Mouse (Mus musculus) limb, embryonic 14.5 days (tissue): ENCODE measurements at regions not wholly inside any gene's neighbourhood (a gene's known extent, or its start where the extent isn't known, plus 50 kb on each side); places are given as distances from the start of the nearest gene placed in this dataset.

Experiments
- ATAC-seq: fragments of 200-750 bp; cut with Nextera tagmentation; 2 replicates; pipeline ENCODE4 v1.8.0; 2017; ENCODE audit warnings: low read depth, moderate number of reproducible peaks, moderate TSS enrichment; ENCODE audit not compliant: low FRiP score
- DNase-seq: peaks from one replicate; pipeline ENCODE4 v3.0.0-alpha.2; 2015; ENCODE audit warnings: low spot score
- H3K27ac ChIP-seq: fragments of 300-500 bp; sonication (generic); replicated peaks from 2 replicates; pipeline ENCODE4 v1.5.1; 2014; ENCODE audit warnings: low read depth, mild to moderate bottlenecking, low read length, moderate library complexity, mixed read lengths
- H3K27me3 ChIP-seq: fragments of 300-500 bp; sonication (generic); 2 replicates; pipeline ENCODE4 v1.6.1; 2014; ENCODE audit warnings: low read length, mixed read lengths; ENCODE audit not compliant: control insufficient read depth, insufficient read depth
- H3K36me3 ChIP-seq: fragments of 300-500 bp; sonication (generic); 2 replicates; pipeline ENCODE4 v1.6.1; 2014; ENCODE audit warnings: mild to moderate bottlenecking, low read length, moderate library complexity, mixed read lengths; ENCODE audit not compliant: control insufficient read depth, insufficient read depth
- H3K4me1 ChIP-seq: fragments of 300-500 bp; sonication (generic); 2 replicates; pipeline ENCODE4 v1.6.1; 2014; ENCODE audit warnings: antibody characterized with exemption, low read length, mixed read lengths; ENCODE audit not compliant: control insufficient read depth, insufficient read depth
- H3K4me2 ChIP-seq: fragments of 300-500 bp; sonication (generic); replicated peaks from 2 replicates; pipeline ENCODE4 v1.6.1; 2014; ENCODE audit warnings: low read depth, mild to moderate bottlenecking, low read length, moderate library complexity; ENCODE audit not compliant: severe bottlenecking
- H3K4me3 ChIP-seq: fragments of 300-500 bp; sonication (generic); replicated peaks from 2 replicates; pipeline ENCODE4 v1.5.1; 2014; ENCODE audit warnings: low read length
- H3K9ac ChIP-seq: fragments of 300-500 bp; sonication (generic); 2 replicates; pipeline ENCODE4 v1.6.1; 2014; ENCODE audit warnings: mild to moderate bottlenecking, low read depth, low read length, moderate library complexity; ENCODE audit not compliant: severe bottlenecking
- H3K9me3 ChIP-seq: fragments of 300-500 bp; sonication (generic); 2 replicates; pipeline ENCODE4 v1.6.1; 2016; ENCODE audit warnings: low read length; ENCODE audit not compliant: control insufficient read depth
- POLR2A ChIP-seq: fragments of 200-500 bp; IDR thresholded peaks from 2 replicates; pipeline ENCODE4 v1.8.0; 2012; ENCODE audit warnings: inconsistent platforms, mild to moderate bottlenecking, moderate library complexity, borderline replicate concordance; ENCODE audit not compliant: insufficient read depth, insufficient read length; ENCODE audit errors: extremely low read depth
- WGBS: fragments of 180-500 bp; shearing (Covaris S2); extraction: QIAGEN DNeasy Blood & Tissue Kit; methylation state at CpG from one replicate; pipeline ENCODE4 v1.1.7; 2014; 5-methylcytosine and 5-hydroxymethylcytosine counted together

DNA sequence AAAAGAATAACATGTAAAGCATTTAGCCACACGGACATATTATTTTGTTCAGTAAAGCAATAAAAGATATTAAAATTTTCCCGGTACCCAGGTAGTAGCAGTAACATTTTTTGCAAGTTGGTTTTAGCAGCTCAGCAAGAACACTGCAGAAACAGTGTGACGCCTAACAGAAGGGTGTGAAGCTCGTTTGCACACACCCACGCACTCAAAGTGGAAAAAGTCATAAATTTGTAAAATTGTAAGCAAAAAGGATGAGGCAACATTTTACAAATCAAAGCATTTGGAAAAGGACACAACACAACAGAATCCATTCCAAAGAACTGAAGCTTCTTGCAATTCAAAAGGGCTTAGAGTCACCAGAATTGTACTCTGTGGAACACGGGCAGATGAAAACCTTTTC is 1053.6 kb upstream of the Celf2 start:
- H3K4me1 ChIP-seq: no peaks in the 10 kb centered on the region
- H3K9ac ChIP-seq: no peak overlapping the region
- DNase-seq (no peak), ATAC-seq (no peak)
- no peak overlapping the region for H3K27ac ChIP-seq
- H3K36me3 ChIP-seq: no peaks in the 10 kb centered on the region
- no peak overlapping the region for H3K4me2 ChIP-seq
- H3K9me3 ChIP-seq: no peaks in the 10 kb centered on the region
- H3K27me3 ChIP-seq: no peaks in the 10 kb centered on the region
- WGBS: 65% methylated on average over 6 of the region's 6 CpGs
- no peak for TF ChIP-seq POLR2A
- no peak overlapping the region for H3K4me3 ChIP-seq

DNA sequence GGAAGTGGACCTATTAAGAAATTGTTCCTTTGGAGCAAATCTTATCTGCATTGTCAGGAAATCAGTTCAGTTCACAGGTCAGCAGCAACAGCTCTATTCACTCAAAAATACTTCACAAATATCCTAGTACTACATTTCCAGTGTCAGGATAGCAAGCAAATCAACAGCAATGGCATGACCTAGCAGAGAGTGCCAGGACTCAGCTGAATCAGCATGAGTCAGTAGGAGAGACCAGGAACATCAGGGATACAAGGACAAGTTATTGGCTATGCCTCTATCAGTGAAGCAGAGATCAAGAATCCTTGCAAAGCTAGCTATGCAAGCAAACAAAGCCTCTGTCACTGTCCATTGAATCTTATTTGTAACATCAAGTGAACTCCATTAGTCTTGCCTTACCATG is 1036.8 kb upstream of the Celf2 start:
- H3K4me1 ChIP-seq: no peaks in the 10 kb centered on the region
- no peaks in the 10 kb centered on the region for H3K36me3 ChIP-seq
- H3K27ac ChIP-seq: no peak overlapping the region
- H3K27me3 ChIP-seq: no peaks in the 10 kb centered on the region
- DNase-seq (no peak), ATAC-seq (no peak)
- H3K9ac ChIP-seq: no peak overlapping the region
- no peak for TF ChIP-seq POLR2A
- no peaks in the 10 kb centered on the region for H3K9me3 ChIP-seq
- H3K4me2 ChIP-seq: no peak overlapping the region
- no peak overlapping the region for H3K4me3 ChIP-seq

DNA sequence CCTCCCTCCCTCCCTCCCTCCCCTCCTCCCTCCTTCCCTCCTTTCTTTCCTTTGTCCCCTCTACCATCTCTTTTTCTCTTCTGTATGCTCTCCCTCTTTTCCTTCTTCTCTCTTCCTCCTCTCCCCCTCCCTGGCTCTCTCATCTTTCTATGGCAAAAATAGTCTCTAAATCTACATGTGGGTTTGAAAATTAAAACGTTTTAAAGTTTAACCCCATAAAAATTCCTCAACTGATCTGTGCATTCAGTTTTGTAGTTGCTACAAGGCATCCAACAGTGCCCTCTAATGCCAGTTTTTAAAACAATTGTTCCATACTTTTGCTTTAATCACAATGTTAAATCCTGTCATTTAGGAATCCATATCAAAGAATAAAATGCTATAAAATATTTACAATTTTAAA is 1027.5 kb upstream of the Celf2 start:
- 7% methylated on average over 1 of the region's 1 CpGs for WGBS

DNA sequence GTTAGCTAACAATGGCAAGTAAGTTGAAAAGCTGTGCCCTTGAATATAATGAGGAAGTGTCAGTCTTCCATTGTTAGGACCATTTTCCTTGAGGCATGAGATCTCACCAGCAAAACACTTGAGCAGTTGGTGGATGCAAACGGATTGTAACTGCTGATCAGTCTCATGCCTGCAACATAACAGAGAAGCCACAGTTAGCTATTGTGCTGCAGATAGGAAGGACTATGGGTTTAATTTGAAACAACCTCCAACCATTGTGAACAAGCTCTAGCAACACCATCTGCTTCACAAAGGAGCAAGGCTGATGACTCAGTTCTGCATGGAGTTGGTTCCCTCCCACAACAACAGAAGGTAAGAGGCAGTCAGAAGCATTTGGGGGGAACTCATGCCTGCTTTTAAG is 989.1 kb upstream of the Celf2 start:
- Histone ChIP-seq H3K27me3 (no peaks in the 10 kb centered on the region), H3K36me3 (no peaks in the 10 kb centered on the region), H3K4me2 (no peak overlapping the region), H3K4me3 (no peak overlapping the region), H3K9me3 (no peaks in the 10 kb centered on the region), H3K27ac (no peak overlapping the region), H3K4me1 (no peaks in the 10 kb centered on the region), H3K9ac (no peak overlapping the region)
- no peak for ATAC-seq
- TF ChIP-seq POLR2A: no peak
- DNase-seq: no peak
- 22% methylated on average over 1 of the region's 1 CpGs for WGBS

More for the DNA sequence above, 1027.5 kb upstream of the Celf2 start:
- no peak for ATAC-seq
- Histone ChIP-seq H3K4me1 (no peaks in the 10 kb centered on the region), H3K36me3 (no peaks in the 10 kb centered on the region), H3K9ac (no peak overlapping the region), H3K4me2 (no peak overlapping the region), H3K4me3 (no peak overlapping the region), H3K9me3 (no peaks in the 10 kb centered on the region), H3K27ac (no peak overlapping the region), H3K27me3 (no peaks in the 10 kb centered on the region)
- no peak for TF ChIP-seq POLR2A
- DNase-seq: peak; percentile 46

DNA sequence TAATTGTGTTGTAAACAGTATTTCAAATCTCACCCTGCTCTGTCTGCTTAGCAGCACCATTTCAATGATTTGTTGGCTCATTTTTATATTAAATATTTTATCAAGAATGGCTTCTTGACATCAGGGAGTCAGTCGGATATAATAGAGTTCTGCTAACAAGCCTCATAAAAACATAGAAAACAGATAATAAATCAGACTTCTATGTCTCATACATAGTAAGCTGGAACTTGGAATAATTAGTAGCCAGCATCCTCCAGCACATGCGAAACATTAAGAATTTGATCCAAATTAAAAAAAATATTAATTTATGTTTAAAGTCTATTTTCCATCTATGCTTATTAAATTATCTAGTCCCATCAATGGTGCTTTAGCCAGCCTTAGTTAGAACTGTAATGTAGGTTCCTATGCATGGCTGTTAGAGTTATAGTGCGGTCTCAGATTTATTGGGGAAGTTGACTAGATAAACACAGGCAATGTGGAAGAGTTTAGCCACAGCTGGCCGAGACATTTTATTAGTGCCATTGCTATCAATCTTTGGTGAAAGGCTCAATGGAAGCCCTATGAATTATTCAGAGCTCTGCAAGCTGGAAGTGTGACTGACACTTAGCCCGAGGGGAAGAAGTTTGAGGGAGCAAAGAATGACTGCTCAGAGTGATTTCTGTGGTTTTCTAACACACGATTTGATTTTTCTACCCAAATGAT is 968.6 kb upstream of the Celf2 start:
- Histone ChIP-seq H3K4me2 (no peak overlapping the region), H3K9ac (no peak overlapping the region), H3K4me1 (no peaks in the 10 kb centered on the region), H3K4me3 (no peak overlapping the region), H3K36me3 (no peaks in the 10 kb centered on the region), H3K27ac (no peak overlapping the region), H3K27me3 (no peaks in the 10 kb centered on the region), H3K9me3 (no peaks in the 10 kb centered on the region)
- ATAC-seq (no peak), DNase-seq (no peak)
- no peak for TF ChIP-seq POLR2A
- WGBS: 50% methylated on average over 6 of the region's 6 CpGs

DNA sequence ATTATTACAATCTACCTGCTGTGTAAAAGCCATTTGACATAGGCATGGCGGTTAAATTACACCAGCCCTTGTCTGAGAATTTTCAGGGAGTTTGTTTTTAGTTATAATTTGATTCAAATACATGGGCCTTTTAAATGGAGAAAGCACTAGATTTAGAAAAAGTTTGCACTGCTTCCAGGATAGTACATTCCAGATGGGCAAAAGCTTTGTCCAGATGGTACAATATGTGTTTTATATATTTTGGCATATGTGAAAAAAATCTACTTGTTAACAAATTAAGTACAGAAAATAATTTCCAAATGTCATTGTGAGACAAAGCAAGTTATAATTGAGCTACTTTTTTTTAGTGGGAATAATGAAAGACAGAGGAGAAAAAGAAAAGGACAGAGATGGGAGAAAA is 961.2 kb upstream of the Celf2 start:
- ATAC-seq (no peak), DNase-seq (no peak)
- Histone ChIP-seq H3K4me3 (no peak overlapping the region), H3K9me3 (no peaks in the 10 kb centered on the region), H3K27ac (no peak overlapping the region), H3K9ac (no peak overlapping the region), H3K4me2 (no peak overlapping the region), H3K36me3 (no peaks in the 10 kb centered on the region), H3K27me3 (no peaks in the 10 kb centered on the region), H3K4me1 (no peaks in the 10 kb centered on the region)
- TF ChIP-seq POLR2A: no peak
- 70% methylated on average over 1 of the region's 1 CpGs for WGBS
